Mouse (Mus musculus): ENCODE measurements around the gene Tmem59l.

- TF ChIP-seq POLR2A (IDR thresholded peaks at IDR 0.05; ENCODE audit: extremely low read depth, insufficient read depth, low read length) (no peak), CTCF (IDR thresholded peaks at IDR 0.05; ENCODE audit: low read depth, low read length) (no peak)
Observed at GRCm38 (mm10) chr8:70477269-70477982, 9.7 kb downstream of the Tmem59l start.

All from liver, adult 2 months (tissue).